8 mouse cellular contexts compared by ENCODE assay signal in genomic region chrX:12873230-12873629, GRCm38 (mm10).
A peak's percentile ranks its signal among the peaks of the same experiment; 100 is the strongest.
DNase-seq lines count a peak whose midpoint lies in the region; ATAC-seq and TF ChIP-seq lines count a peak whose summit lies in the region.

No protein-coding gene starts in this region.

- H3K27ac ChIP-seq in lung, embryonic 14.5 days (ENCODE audit: low read depth), result no peak overlapping the region
- peak overlapping the region; percentile 68 for H3K27ac ChIP-seq in embryonic facial prominence, embryonic 15.5 days (replicated peaks)
- H3K27ac ChIP-seq in limb, embryonic 14.5 days (replicated peaks; ENCODE audit: low read depth, low read length), result no peak overlapping the region
- no peak overlapping the region for H3K27ac ChIP-seq in small intestine, adult 2 months (ENCODE audit: insufficient read depth, low read depth, low read length)

- no peak for TF ChIP-seq CTCF in lung, embryonic 14.5 days (IDR thresholded peaks at IDR 0.05; ENCODE audit: low read depth)
- TF ChIP-seq CTCF in small intestine, adult 2 months (IDR thresholded peaks at IDR 0.05; ENCODE audit: extremely low read depth, insufficient read length, insufficient replicate concordance, low read depth, low read length), result no peak

- DNase-seq in lung, embryonic 14.5 days, result no peak
- DNase-seq in lung, postnatal 4 days, result no peak
- no peak for DNase-seq in limb, embryonic 14.5 days (ENCODE audit: low spot score)
- no peak for DNase-seq in left cerebral cortex, adult 11 months (ENCODE audit: low spot score)
- no peak for DNase-seq in lung, postnatal 10 days
- DNase-seq in layer of hippocampus, postnatal 14 days (ENCODE audit: low spot score in 2 of 2), result no peak

- no peaks in the 10 kb centered on the region for H3K4me1 ChIP-seq in lung, embryonic 14.5 days (ENCODE audit: insufficient read depth)
- no peaks in the 10 kb centered on the region for H3K4me1 ChIP-seq in embryonic facial prominence, embryonic 15.5 days
- no peaks in the 10 kb centered on the region for H3K4me1 ChIP-seq in limb, embryonic 14.5 days (ENCODE audit: control insufficient read depth, insufficient read depth, low read length)
- peaks cover 2% of the 10 kb centered on the region for H3K4me1 ChIP-seq in small intestine, adult 2 months (ENCODE audit: control insufficient read depth, insufficient read depth, insufficient read length, low read length)

- no peaks in the 10 kb centered on the region for H3K36me3 ChIP-seq in lung, embryonic 14.5 days (ENCODE audit: insufficient read depth)
- no peaks in the 10 kb centered on the region for H3K36me3 ChIP-seq in embryonic facial prominence, embryonic 15.5 days
- no peaks in the 10 kb centered on the region for H3K36me3 ChIP-seq in limb, embryonic 14.5 days (ENCODE audit: control insufficient read depth, insufficient read depth, low read length)
- H3K36me3 ChIP-seq in small intestine, adult 2 months (ENCODE audit: control insufficient read depth, insufficient read depth, low read length), result no peaks in the 10 kb centered on the region

- H3K9ac ChIP-seq in lung, embryonic 14.5 days, result no peak overlapping the region
- H3K9ac ChIP-seq in embryonic facial prominence, embryonic 15.5 days, result no peak overlapping the region
- H3K9ac ChIP-seq in limb, embryonic 14.5 days (ENCODE audit: low read depth, low read length, severe bottlenecking), result no peak overlapping the region

- 0 out of 2 replicates have a peak overlapping the region, but pooled peaks have one; percentile 26 for H3K4me3 ChIP-seq in lung, embryonic 14.5 days (ENCODE audit: low read depth, low read length)
- peak overlapping the region; percentile 37 for H3K4me3 ChIP-seq in embryonic facial prominence, embryonic 15.5 days (replicated peaks)
- peak overlapping the region; percentile 29 for H3K4me3 ChIP-seq in limb, embryonic 14.5 days (replicated peaks; ENCODE audit: low read length)
- H3K4me3 ChIP-seq in small intestine, adult 2 months (ENCODE audit: low read depth, low read length), result peak overlapping the region; percentile 58

- no peak for TF ChIP-seq POLR2A in limb, embryonic 14.5 days (IDR thresholded peaks at IDR 0.05; ENCODE audit: borderline replicate concordance, extremely low read depth, insufficient read depth, insufficient read length)
- no peak for TF ChIP-seq POLR2A in small intestine, adult 2 months (IDR thresholded peaks at IDR 0.05; ENCODE audit: low read depth, low read length)

- H3K4me2 ChIP-seq in lung, embryonic 14.5 days, result peak overlapping the region; percentile 48
- H3K4me2 ChIP-seq in embryonic facial prominence, embryonic 15.5 days (replicated peaks), result peak overlapping the region; percentile 50
- H3K4me2 ChIP-seq in limb, embryonic 14.5 days (replicated peaks; ENCODE audit: low read depth, low read length, severe bottlenecking), result peak overlapping the region; percentile 41

- 25% methylated on average over 6 of the region's 6 CpGs for WGBS in lung, embryonic 14.5 days
- WGBS in embryonic facial prominence, embryonic 15.5 days, result 20% methylated on average over 6 of the region's 6 CpGs
- 44% methylated on average over 6 of the region's 6 CpGs for WGBS in limb, embryonic 14.5 days
- WGBS in small intestine, adult 2 months, result 34% methylated on average over 6 of the region's 6 CpGs

- no peaks in the 10 kb centered on the region for H3K9me3 ChIP-seq in lung, embryonic 14.5 days (ENCODE audit: low read depth, low read length)
- H3K9me3 ChIP-seq in embryonic facial prominence, embryonic 15.5 days (replicated peaks), result no peaks in the 10 kb centered on the region
- H3K9me3 ChIP-seq in limb, embryonic 14.5 days (ENCODE audit: control insufficient read depth, low read length), result no peaks in the 10 kb centered on the region

- H3K27me3 ChIP-seq in lung, embryonic 14.5 days (ENCODE audit: insufficient read depth, low read length), result no peaks in the 10 kb centered on the region
- no peaks in the 10 kb centered on the region for H3K27me3 ChIP-seq in embryonic facial prominence, embryonic 15.5 days
- H3K27me3 ChIP-seq in limb, embryonic 14.5 days (ENCODE audit: control insufficient read depth, insufficient read depth, low read length), result no peaks in the 10 kb centered on the region
- H3K27me3 ChIP-seq in small intestine, adult 2 months (ENCODE audit: control insufficient read depth, insufficient read depth, low read length), result no peaks in the 10 kb centered on the region

- no peak; the same call in 1 of the 2 replicates for ATAC-seq in lung, embryonic 14.5 days (ENCODE audit: insufficient read depth)
- ATAC-seq in embryonic facial prominence, embryonic 15.5 days (ENCODE audit: insufficient number of reproducible peaks, low FRiP score, low TSS enrichment, low read depth), result peak; percentile 39
- no peak for ATAC-seq in limb, embryonic 14.5 days (ENCODE audit: low FRiP score, low read depth)
